Mouse (Mus musculus) small intestine, adult 10 weeks (tissue): Measurements from ENCODE around the gene Tnfrsf23. TPM values are rescaled to one million over a fixed set of nuclear protein-coding genes. Genes with fewer than 3 reads are reported as not detected.

Experiments used
- polyA plus RNA-seq: library from polyadenylated mRNA; stranded (reverse); fragments of 350-450 nt; fragmentation: Illumina TruSeq; extraction: RNeasy Lipid Tissue Mini Kit (QIAGEN cat#74804); gene quantifications from one replicate; pipeline ENCODE4 v1.2.3, GENCODE M21; 2014; ENCODE audit warnings: low replicate concordance

The Tnfrsf23 gene
- 7.4 TPM for polyA plus RNA-seq

DNA sequence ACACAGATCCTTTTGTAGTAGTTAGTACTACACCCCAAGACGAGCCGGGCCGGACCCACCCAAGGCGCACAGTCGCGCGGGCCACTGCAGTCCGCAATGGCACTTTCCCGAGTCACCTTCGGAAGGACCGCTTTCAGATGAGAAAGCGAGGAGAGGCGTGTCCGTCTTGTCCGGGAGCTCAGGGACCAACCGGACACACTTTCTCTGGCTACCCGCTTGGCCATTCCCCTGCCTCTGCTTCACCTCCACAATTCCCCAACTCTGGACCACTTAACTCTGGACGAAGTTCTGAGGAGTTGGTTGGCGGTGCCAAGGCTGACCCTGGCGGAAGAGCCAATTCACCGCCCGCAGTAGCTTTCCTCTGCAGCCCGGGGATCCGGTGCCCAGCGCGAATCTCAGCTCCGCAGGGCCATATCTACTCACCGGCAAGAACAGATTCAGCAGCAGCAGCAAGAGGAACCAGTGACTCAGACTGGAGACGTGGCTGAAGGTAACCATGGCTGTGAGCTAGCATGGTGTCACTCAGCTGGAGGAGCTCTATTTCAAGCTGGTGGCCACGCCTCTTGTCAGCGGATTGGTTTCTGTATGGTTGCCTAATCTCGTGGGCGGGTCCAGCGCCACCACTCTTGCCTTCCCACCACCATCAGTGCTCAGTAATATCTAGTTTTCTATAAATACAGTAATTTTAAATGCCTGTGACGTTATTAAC, at the start of gene Tnfrsf23:
Tnfrsf23 (minus strand) TSS at position 514 of the 709 bp plus-strand sequence.

DNA sequence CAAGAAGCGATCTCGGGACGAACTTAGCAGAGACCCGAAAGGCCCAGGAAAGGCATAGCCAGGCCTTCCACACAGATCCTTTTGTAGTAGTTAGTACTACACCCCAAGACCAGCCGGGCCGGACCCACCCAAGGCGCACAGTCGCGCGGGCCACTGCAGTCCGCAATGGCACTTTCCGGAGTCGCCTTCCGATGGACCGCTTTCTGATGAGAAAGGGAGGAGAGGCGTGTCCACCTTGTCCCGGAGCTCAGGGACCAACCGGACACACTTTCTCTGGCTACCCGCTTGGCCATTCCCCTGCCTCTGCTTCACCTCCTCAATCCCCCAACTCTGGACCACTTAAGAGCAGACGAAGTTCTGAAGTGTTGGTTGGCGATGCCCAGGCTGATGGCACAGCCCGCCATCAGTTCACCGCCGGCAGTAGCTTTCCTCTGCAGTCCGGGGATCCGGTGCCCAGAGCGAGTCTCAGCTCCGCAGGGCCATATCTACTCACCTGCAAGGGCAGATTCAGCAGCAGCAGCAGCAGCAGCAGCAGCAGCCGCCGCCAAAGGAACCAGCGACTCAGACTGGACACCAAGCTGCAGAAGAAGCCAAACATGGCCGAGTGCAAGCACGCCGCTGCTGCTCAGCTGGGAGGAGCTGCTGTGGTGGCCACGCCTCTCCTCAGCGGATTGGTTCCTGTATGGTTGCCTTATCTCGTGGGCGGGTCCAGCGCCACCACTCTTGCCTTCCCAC, 36.5 kb downstream of the Tnfrsf23 start, which contains the start of gene Tnfrsf22:
Tnfrsf22 (minus strand) TSS at position 628 of the 735 bp plus-strand sequence.

DNA sequence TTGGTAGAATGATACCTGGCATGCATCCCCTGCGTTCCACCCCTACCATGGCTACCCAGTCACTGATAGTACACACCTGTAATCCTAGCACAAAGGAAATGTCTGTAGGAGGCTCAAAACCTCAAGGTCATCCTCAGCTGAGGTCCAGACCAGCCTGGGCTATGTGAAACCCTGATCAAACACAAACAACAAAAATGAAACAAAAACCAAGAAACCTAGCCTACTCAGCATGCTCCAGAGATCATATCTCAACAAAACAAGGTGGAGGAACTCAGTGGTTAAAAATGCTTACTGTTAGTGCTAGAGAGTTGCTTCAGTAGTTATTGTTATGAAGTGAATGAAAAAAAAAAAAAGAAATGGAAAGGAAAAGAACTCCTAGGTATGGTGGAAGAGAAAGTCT, 57.1 kb downstream of the Tnfrsf23 start, which contains the start of gene Tnfrsf26:
Tnfrsf26 (minus strand) TSS at position 183 of the 400 bp plus-strand sequence.

Other genes starting within 250 kb of the Tnfrsf23 start
- 17.3 TPM for gene Cdkn1c, start 224.8 kb downstream of the Tnfrsf23 start, polyA plus RNA-seq
- 0.37 TPM for gene Slc22a18, start 212.1 kb downstream of the Tnfrsf23 start, polyA plus RNA-seq
- not detected for gene Phlda2, start 182.7 kb downstream of the Tnfrsf23 start, polyA plus RNA-seq
- 53.5 TPM for gene Nap1l4, start 136.8 kb downstream of the Tnfrsf23 start, polyA plus RNA-seq
- gene Cars, start 85.8 kb downstream of the Tnfrsf23 start, polyA plus RNA-seq: 13.4 TPM
- 1.2 TPM for gene Tnfrsf26, start 57.1 kb downstream of the Tnfrsf23 start, polyA plus RNA-seq
- 0.78 TPM for gene Tnfrsf22, start 36.2 kb downstream of the Tnfrsf23 start, polyA plus RNA-seq
- gene Osbpl5, start 71.1 kb upstream of the Tnfrsf23 start, polyA plus RNA-seq: 0.45 TPM
- not detected for gene Mrgprg, start 81.1 kb upstream of the Tnfrsf23 start, polyA plus RNA-seq
- gene Mrgpre, start 98.6 kb upstream of the Tnfrsf23 start, polyA plus RNA-seq: 0.19 TPM
- 48.4 TPM for gene Nadsyn1, start 137.0 kb upstream of the Tnfrsf23 start, polyA plus RNA-seq
- 3.8 TPM for gene Dhcr7, start 137.3 kb upstream of the Tnfrsf23 start, polyA plus RNA-seq
- gene Gm498, start 181.0 kb upstream of the Tnfrsf23 start, polyA plus RNA-seq: not detected